Mouse (Mus musculus) embryonic facial prominence, embryonic 10.5 days (tissue): ENCODE measurements around the gene Sesn3. TPM values are rescaled to one million over a fixed set of nuclear protein-coding genes. Genes with fewer than 3 reads are reported as not detected.
"Not testable (repeated sequence)": the region's sequence is repeated elsewhere in the genome, so short reads cannot be mapped to it uniquely, and the experiment has no call there.

Source experiments
- DNase-seq: peaks from one replicate; pipeline ENCODE4 v3.0.0-alpha.2; 2017; ENCODE audit warnings: low spot score
- H3K27ac ChIP-seq: fragments of 300-500 bp; sonication (generic); replicated peaks from 2 replicates; pipeline ENCODE4 v1.5.1; 2016; ENCODE audit warnings: mild to moderate bottlenecking
- H3K27me3 ChIP-seq: fragments of 300-500 bp; sonication (generic); replicated peaks from 2 replicates; pipeline ENCODE4 v1.6.1; 2016; ENCODE audit warnings: low read depth, mild to moderate bottlenecking; ENCODE audit not compliant: poor library complexity, severe bottlenecking
- H3K36me3 ChIP-seq: fragments of 300-500 bp; sonication (generic); replicated peaks from 2 replicates; pipeline ENCODE4 v1.6.1; 2016; ENCODE audit warnings: mild to moderate bottlenecking, moderate library complexity
- H3K4me1 ChIP-seq: fragments of 300-500 bp; sonication (generic); 2 replicates; pipeline ENCODE4 v1.6.1; 2016
- H3K4me3 ChIP-seq: fragments of 300-500 bp; sonication (generic); 2 replicates; pipeline ENCODE4 v1.5.1; 2016; ENCODE audit warnings: mild to moderate bottlenecking, moderate library complexity
- H3K9me3 ChIP-seq: fragments of 300-500 bp; sonication (generic); 2 replicates; pipeline ENCODE4 v1.6.1; 2016; ENCODE audit warnings: mild to moderate bottlenecking
- WGBS: fragments of 180-500 bp; shearing (Covaris S2); methylation state at CpG from one replicate; pipeline ENCODE4 v1.1.7; 2016; 5-methylcytosine and 5-hydroxymethylcytosine counted together
- polyA plus RNA-seq: library from polyadenylated mRNA; unstranded; fragments of >200 nt; fragmentation: Nextera tagmentation; extraction: Ambion mirVana; gene quantifications from 2 replicates; pipeline ENCODE4 v1.2.1, GENCODE M21; 2016

Gene Sesn3
- polyA plus RNA-seq = 20.8 and 21.6 TPM in 2 replicates

DNA sequence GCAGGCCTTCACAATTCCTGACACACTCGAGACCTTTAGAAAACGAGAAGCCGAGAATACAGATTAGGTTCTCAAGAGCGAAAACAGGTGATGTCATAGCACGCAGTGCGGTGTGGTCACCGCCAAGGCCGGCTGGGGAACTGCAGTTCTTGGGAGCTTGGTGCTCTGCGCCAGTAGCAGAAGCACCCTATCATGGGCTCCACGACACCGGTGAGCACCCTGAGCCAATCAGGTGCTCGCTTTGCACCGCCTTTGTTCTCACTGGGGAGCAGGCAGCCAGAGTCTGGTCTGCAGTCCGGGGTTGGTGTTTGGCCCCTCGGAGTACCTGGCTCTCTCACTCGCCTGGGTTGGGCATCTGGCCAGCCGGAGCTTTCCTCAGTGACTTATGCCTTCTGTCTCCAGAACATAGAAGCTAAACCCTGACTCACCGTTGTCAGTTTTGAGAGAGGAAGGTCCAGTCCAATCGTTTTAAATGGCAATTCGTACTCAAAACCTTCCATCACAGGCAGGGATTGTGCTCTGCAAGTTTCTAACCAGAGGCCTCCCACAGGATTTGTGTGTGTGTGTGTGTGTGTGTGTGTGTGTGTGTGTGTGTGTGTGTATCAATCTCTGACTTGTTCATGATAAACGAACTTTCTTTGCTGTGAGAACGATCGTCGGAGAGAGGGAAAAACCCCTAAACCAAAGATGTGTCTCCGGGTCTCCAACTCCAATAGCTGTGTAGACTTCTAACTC, at the start of gene Sesn3:
TSS of gene Sesn3 (plus strand) at position 82 of the 735 bp plus-strand sequence.
- peak within 1 kb of the TSS; percentile 95 for H3K4me3 ChIP-seq
- H3K4me1 ChIP-seq = peaks cover 11% of the 10 kb centered on the region
- WGBS = 3% methylated on average over 25 of the region's 25 CpGs
- peak; percentile 83 for DNase-seq
- peak within 1 kb of the TSS; percentile 96 for H3K27ac ChIP-seq
- no peaks in the 10 kb centered on the region for H3K36me3 ChIP-seq
- no peaks in the 10 kb centered on the region for H3K27me3 ChIP-seq
- no peaks in the 10 kb centered on the region for H3K9me3 ChIP-seq

DNA sequence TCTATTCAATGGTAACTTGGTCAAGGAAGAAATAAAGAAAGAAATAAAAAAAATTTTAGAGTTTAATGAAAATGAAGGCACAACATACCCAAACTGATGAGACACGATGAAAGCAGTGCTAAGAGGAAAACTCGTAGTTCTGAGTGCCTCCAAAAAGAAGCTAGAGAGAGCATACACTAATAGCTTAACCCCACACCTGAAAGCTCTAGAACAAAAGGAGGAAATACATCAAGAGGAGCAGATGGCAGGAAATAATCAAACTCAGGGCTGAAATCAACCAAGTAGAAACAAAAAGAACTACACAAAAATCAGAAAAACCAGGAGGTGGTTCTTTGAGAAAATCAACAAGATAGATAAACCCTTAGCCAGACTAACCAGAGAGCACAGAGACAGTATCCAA, 47.8 kb upstream of the Sesn3 start:
- H3K36me3 ChIP-seq, H3K4me1 ChIP-seq, H3K27ac ChIP-seq, H3K4me3 ChIP-seq, DNase-seq, H3K9me3 ChIP-seq, H3K27me3 ChIP-seq: not testable (repeated sequence)
- 90% methylated on average over 2 of the region's 2 CpGs for WGBS

DNA sequence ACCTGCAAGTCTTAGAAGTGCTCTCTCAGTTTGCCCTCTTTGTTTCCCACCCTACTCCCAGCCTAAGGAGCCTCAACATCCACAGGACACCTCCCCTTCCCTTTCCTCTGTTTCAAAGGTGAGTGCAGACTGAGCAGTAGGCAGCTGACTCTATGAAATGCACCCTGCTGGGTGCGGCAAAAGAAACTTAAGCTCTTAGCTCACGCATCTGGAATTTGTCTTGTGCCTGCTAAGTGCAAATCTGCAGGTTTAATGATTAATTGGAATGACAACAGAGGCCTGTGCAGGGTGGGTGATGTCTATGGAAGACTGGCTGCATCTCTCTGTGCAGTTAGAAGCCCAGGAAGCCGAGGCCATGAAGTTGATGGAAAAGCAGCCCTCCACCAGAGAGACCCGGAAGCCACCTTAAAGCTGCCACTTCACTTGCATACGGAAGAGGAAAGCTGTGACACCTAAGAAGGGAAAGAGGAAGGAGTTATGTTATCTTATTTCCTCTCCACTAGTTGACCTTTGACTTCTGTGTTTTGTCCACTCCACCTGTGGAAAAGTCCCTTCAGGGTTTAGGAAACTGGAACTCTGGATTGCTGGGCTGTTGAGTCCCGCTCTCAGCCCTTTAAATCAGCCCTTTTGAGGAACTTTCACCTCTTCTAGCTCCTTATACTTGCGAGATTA, 41.0 kb upstream of the Sesn3 start:
- 49% methylated on average over 7 of the region's 7 CpGs for WGBS
- no peak for DNase-seq
- no peak overlapping the region for H3K4me3 ChIP-seq
- H3K4me1 ChIP-seq = peaks cover 9% of the 10 kb centered on the region
- no peaks in the 10 kb centered on the region for H3K9me3 ChIP-seq
- no peak overlapping the region for H3K27ac ChIP-seq
- H3K27me3 ChIP-seq = no peaks in the 10 kb centered on the region
- no peaks in the 10 kb centered on the region for H3K36me3 ChIP-seq

DNA sequence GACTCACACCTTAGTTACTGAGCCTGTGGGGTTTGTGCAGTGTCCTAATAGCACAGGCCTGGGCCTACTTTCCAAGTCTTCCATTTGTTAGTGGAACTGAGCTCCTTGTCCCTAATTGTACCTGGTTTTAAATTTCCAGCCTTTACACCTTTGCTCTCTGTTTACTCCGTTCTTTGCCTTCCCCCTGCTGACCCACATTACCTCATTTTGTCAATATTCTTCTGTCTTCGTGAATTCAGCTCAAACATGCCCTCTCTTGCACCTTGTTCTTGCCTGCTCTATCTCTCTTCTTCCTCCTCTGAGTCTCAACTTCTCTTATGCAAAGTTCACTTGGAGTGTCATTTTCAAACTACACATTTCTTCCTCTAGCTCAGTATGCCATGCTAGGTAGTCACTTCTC, 39.6 kb upstream of the Sesn3 start:
- Histone ChIP-seq H3K27me3 (no peaks in the 10 kb centered on the region), H3K9me3 (no peaks in the 10 kb centered on the region), H3K4me3 (no peak overlapping the region), H3K4me1 (peaks cover 9% of the 10 kb centered on the region), H3K27ac (no peak overlapping the region), H3K36me3 (no peaks in the 10 kb centered on the region)
- DNase-seq = no peak
- 85% methylated on average over 2 of the region's 2 CpGs for WGBS

GRCm38 (mm10) chr9:14241003-14241402, 33.9 kb upstream of the Sesn3 start:
- WGBS = 81% methylated on average over 1 of the region's 1 CpGs

GRCm38 (mm10) chr9:14242308-14242707, 32.6 kb upstream of the Sesn3 start:
- 69% methylated on average over 2 of the region's 2 CpGs for WGBS
- no peak overlapping the region for H3K27ac ChIP-seq
- no peaks in the 10 kb centered on the region for H3K36me3 ChIP-seq
- DNase-seq = no peak
- H3K27me3 ChIP-seq = no peaks in the 10 kb centered on the region
- H3K4me1 ChIP-seq = peaks cover 30% of the 10 kb centered on the region
- H3K4me3 ChIP-seq = no peak overlapping the region
- H3K9me3 ChIP-seq = no peaks in the 10 kb centered on the region

More at GRCm38 (mm10) chr9:14241003-14241402, 33.9 kb upstream of the Sesn3 start:
- not testable (repeated sequence) for H3K9me3 ChIP-seq, DNase-seq, H3K36me3 ChIP-seq, H3K4me3 ChIP-seq, H3K27me3 ChIP-seq, H3K27ac ChIP-seq
- H3K4me1 ChIP-seq = peaks cover 20% of the 10 kb centered on the region

- WGBS = 22% methylated on average over 9 of the region's 9 CpGs
- no peaks in the 10 kb centered on the region for H3K9me3 ChIP-seq
- peaks cover 38% of the 10 kb centered on the region for H3K4me1 ChIP-seq
- H3K27ac ChIP-seq = no peak overlapping the region
- no peaks in the 10 kb centered on the region for H3K27me3 ChIP-seq
- no peaks in the 10 kb centered on the region for H3K36me3 ChIP-seq
- no peak for DNase-seq
- no peak overlapping the region for H3K4me3 ChIP-seq
Observed at GRCm38 (mm10) chr9:14244528-14244927, 30.3 kb upstream of the Sesn3 start.

GRCm38 (mm10) chr9:14245013-14245586, 29.8 kb upstream of the Sesn3 start:
- Histone ChIP-seq H3K4me3 (no peak overlapping the region), H3K9me3 (no peaks in the 10 kb centered on the region), H3K27ac (no peak overlapping the region), H3K27me3 (no peaks in the 10 kb centered on the region), H3K4me1 (peaks cover 38% of the 10 kb centered on the region), H3K36me3 (no peaks in the 10 kb centered on the region)
- no peak for DNase-seq
- WGBS = 30% methylated on average over 7 of the region's 7 CpGs

DNA sequence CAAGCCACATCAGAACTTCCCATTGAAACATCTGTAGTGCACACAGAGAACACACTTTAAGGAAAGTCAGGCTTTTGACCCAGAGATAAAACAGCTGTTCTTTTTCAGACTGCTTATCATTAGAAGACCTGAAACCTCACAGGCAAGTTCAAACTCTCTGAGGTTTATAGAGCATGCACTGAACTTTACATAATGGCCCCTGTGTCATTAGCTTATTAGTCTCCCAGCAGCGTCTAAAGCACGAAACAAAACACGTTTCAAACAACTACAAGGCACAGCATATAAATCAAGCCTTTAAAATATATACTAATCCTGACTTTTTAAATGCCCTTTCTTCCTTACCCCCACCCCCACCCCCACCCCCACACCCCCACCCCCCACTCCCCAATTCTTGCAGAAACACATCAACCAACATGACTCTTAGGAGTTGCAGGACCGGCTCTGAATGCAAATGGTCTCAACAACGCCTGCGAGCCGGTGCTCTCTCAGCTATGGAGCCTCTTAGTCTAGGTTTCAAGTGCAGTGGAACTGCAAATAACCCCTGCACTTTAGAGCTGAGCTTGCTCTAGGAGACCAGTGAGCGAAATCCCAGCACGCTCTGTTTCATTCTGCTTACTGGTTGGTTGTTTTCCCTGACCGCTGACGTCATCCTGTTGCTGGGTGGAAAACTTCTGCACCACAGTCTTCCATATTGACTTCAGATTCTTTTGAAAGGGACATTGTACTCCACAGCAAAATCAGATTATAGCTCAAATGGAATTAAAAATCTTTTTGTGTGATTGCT, 28.7 kb upstream of the Sesn3 start:
- 23% methylated on average over 11 of the region's 11 CpGs for WGBS
- H3K27ac ChIP-seq = peak overlapping the region; percentile 54
- DNase-seq = peak; percentile 75
- peaks cover 38% of the 10 kb centered on the region for H3K4me1 ChIP-seq
- no peaks in the 10 kb centered on the region for H3K36me3 ChIP-seq
- H3K4me3 ChIP-seq = no peak overlapping the region
- no peaks in the 10 kb centered on the region for H3K27me3 ChIP-seq
- H3K9me3 ChIP-seq = no peaks in the 10 kb centered on the region

- no peaks in the 10 kb centered on the region for H3K9me3 ChIP-seq
- DNase-seq = peak; percentile 13
- no peak overlapping the region for H3K4me3 ChIP-seq
- 67% methylated on average over 12 of the region's 12 CpGs for WGBS
- H3K27me3 ChIP-seq = no peaks in the 10 kb centered on the region
- no peaks in the 10 kb centered on the region for H3K36me3 ChIP-seq
- H3K4me1 ChIP-seq = peaks cover 38% of the 10 kb centered on the region
- peak overlapping the region; percentile 54; the same call in 1 of the 2 replicates for H3K27ac ChIP-seq
Observed at GRCm38 (mm10) chr9:14247480-14248208, 27.2 kb upstream of the Sesn3 start.

GRCm38 (mm10) chr9:14248209-14248596, 26.7 kb upstream of the Sesn3 start:
- Histone ChIP-seq H3K36me3 (no peaks in the 10 kb centered on the region), H3K4me3 (no peak overlapping the region), H3K27ac (0 out of 2 replicates have a peak overlapping the region, but pooled peaks have one; percentile 16), H3K9me3 (no peaks in the 10 kb centered on the region), H3K4me1 (peaks cover 38% of the 10 kb centered on the region), H3K27me3 (no peaks in the 10 kb centered on the region)
- WGBS = 80% methylated on average over 3 of the region's 3 CpGs
- DNase-seq = no peak

DNA sequence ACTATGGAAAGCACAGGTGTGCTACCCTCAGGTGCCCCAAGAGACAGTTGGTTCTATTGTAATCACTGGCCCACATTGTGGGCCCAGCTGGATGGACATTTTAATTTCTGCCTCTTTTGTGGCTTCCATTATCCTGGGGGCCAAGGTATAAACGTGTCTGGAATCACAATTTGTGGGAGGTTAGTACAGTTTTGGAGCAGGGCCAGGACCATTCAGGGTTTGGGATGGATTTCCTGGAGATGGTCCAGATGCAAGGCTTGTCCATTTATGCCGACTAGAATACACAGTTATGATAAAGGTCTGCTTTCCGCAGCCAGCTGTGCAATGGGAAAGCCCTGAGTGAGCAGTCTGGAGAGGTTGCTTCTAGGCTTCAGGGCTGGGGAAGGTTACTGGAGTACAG, 13.7 kb upstream of the Sesn3 start:
- 79% methylated on average over 3 of the region's 3 CpGs for WGBS
- no peak overlapping the region for H3K27ac ChIP-seq

More for the DNA sequence above, 13.7 kb upstream of the Sesn3 start:
- Histone ChIP-seq H3K9me3 (no peaks in the 10 kb centered on the region), H3K4me1 (no peaks in the 10 kb centered on the region), H3K27me3 (no peaks in the 10 kb centered on the region), H3K36me3 (no peaks in the 10 kb centered on the region), H3K4me3 (no peak overlapping the region)
- DNase-seq = no peak
